Mouse (Mus musculus) erythroblast, embryonic 14.5 days (primary cell): ENCODE results near the gene Tspan2. TPM values are rescaled to one million over a fixed set of nuclear protein-coding genes. Genes with fewer than 3 reads are reported as not detected.

Experiments used
- H3K27me3 ChIP-seq: 2 replicates; pipeline ENCODE4 v1.6.1; 2012; ENCODE audit warnings: inconsistent platforms; ENCODE audit not compliant: control insufficient read depth
- H3K36me3 ChIP-seq: 2 replicates; pipeline ENCODE4 v1.6.1; 2012; ENCODE audit warnings: mild to moderate bottlenecking, inconsistent platforms; ENCODE audit not compliant: control insufficient read depth
- H3K4me1 ChIP-seq: 2 replicates; pipeline ENCODE4 v1.6.1; 2012; ENCODE audit warnings: inconsistent platforms; ENCODE audit not compliant: control insufficient read depth
- H3K4me3 ChIP-seq: replicated peaks from 2 replicates; pipeline ENCODE3; 2012; ENCODE audit warnings: moderate library complexity, mild to moderate bottlenecking, inconsistent platforms
- H3K9me3 ChIP-seq: 2 replicates; pipeline ENCODE4 v1.6.1; 2012; ENCODE audit warnings: low read length, inconsistent platforms, mixed read lengths; ENCODE audit not compliant: control insufficient read depth
- GATA1 ChIP-seq: IDR thresholded peaks from 2 replicates; pipeline ENCODE4 v1.6.1; 2012; ENCODE audit warnings: low read length, inconsistent platforms, mixed read lengths
- TAL1 ChIP-seq: IDR thresholded peaks from 3 replicates; pipeline ENCODE4 v1.6.1; 2012; ENCODE audit warnings: low read length, inconsistent platforms, mixed read lengths
- polyA plus RNA-seq: library from polyadenylated mRNA; stranded (reverse); fragments of >175 nt; gene quantifications from 2 replicates; pipeline ENCODE4 v1.2.3, GENCODE M21; 2012

The Tspan2 gene
- not detected in 2 replicates for polyA plus RNA-seq

GRCm38 (mm10) chr3:102734313-102735030 is at the start of gene Tspan2:
TSS of gene Tspan2 (plus strand) at chr3:102734529.
- H3K27me3 ChIP-seq: peaks cover 57% of the 10 kb centered on the region
- H3K36me3 ChIP-seq: no peaks in the 10 kb centered on the region
- no peaks in the 10 kb centered on the region for H3K9me3 ChIP-seq
- no peak for TF ChIP-seq TAL1
- no peak for TF ChIP-seq GATA1
- peak within 1 kb of the TSS; percentile 40 for H3K4me3 ChIP-seq
- peaks cover 9% of the 10 kb centered on the region for H3K4me1 ChIP-seq

- H3K9me3 ChIP-seq: peaks cover 2% of the 10 kb centered on the region; the same call in 1 of the 2 replicates
- no peaks in the 10 kb centered on the region for H3K4me1 ChIP-seq
- TF ChIP-seq TAL1 (no peak), GATA1 (no peak)
- no peaks in the 10 kb centered on the region for H3K27me3 ChIP-seq
- no peak overlapping the region for H3K4me3 ChIP-seq
- H3K36me3 ChIP-seq: no peaks in the 10 kb centered on the region
Observed at GRCm38 (mm10) chr3:102686861-102687260, 47.5 kb upstream of the Tspan2 start.

- H3K4me1 ChIP-seq: no peaks in the 10 kb centered on the region
- peaks cover 2% of the 10 kb centered on the region; the same call in 1 of the 2 replicates for H3K9me3 ChIP-seq
- no peaks in the 10 kb centered on the region for H3K27me3 ChIP-seq
- H3K36me3 ChIP-seq: no peaks in the 10 kb centered on the region
- no peak for TF ChIP-seq GATA1
- no peak for TF ChIP-seq TAL1
- H3K4me3 ChIP-seq: no peak overlapping the region
Observed at GRCm38 (mm10) chr3:102687852-102688251, 46.5 kb upstream of the Tspan2 start.

GRCm38 (mm10) chr3:102691802-102692484 is 42.4 kb upstream of the Tspan2 start:
- Histone ChIP-seq H3K27me3 (no peaks in the 10 kb centered on the region), H3K9me3 (no peaks in the 10 kb centered on the region), H3K4me3 (no peak overlapping the region)

GRCm38 (mm10) chr3:102692758-102693325 is 41.5 kb upstream of the Tspan2 start:
- Histone ChIP-seq H3K9me3 (no peaks in the 10 kb centered on the region), H3K4me1 (no peaks in the 10 kb centered on the region), H3K27me3 (no peaks in the 10 kb centered on the region), H3K4me3 (no peak overlapping the region), H3K36me3 (no peaks in the 10 kb centered on the region)
- no peak for TF ChIP-seq TAL1
- no peak for TF ChIP-seq GATA1

More at GRCm38 (mm10) chr3:102691802-102692484, 42.4 kb upstream of the Tspan2 start:
- Histone ChIP-seq H3K36me3 (no peaks in the 10 kb centered on the region), H3K4me1 (no peaks in the 10 kb centered on the region)
- TF ChIP-seq TAL1: no peak
- TF ChIP-seq GATA1: no peak

- Histone ChIP-seq H3K4me1 (no peaks in the 10 kb centered on the region), H3K27me3 (no peaks in the 10 kb centered on the region)
Observed at GRCm38 (mm10) chr3:102698127-102698526, 36.2 kb upstream of the Tspan2 start.

GRCm38 (mm10) chr3:102701303-102701702 is 33.0 kb upstream of the Tspan2 start:
- no peaks in the 10 kb centered on the region for H3K36me3 ChIP-seq
- no peak overlapping the region for H3K4me3 ChIP-seq
- TF ChIP-seq TAL1 (no peak), GATA1 (no peak)
- no peaks in the 10 kb centered on the region for H3K4me1 ChIP-seq
- no peaks in the 10 kb centered on the region for H3K9me3 ChIP-seq
- H3K27me3 ChIP-seq: no peaks in the 10 kb centered on the region

More at GRCm38 (mm10) chr3:102698127-102698526, 36.2 kb upstream of the Tspan2 start:
- Histone ChIP-seq H3K4me3 (no peak overlapping the region), H3K9me3 (no peaks in the 10 kb centered on the region), H3K36me3 (no peaks in the 10 kb centered on the region)
- TF ChIP-seq TAL1: no peak
- no peak for TF ChIP-seq GATA1

- Histone ChIP-seq H3K4me3 (no peak overlapping the region), H3K9me3 (no peaks in the 10 kb centered on the region), H3K27me3 (no peaks in the 10 kb centered on the region), H3K4me1 (no peaks in the 10 kb centered on the region), H3K36me3 (no peaks in the 10 kb centered on the region)
- no peak for TF ChIP-seq GATA1
- no peak for TF ChIP-seq TAL1
Observed at GRCm38 (mm10) chr3:102701902-102702544, 32.3 kb upstream of the Tspan2 start.

GRCm38 (mm10) chr3:102704001-102704401 is 30.3 kb upstream of the Tspan2 start:
- H3K9me3 ChIP-seq: no peaks in the 10 kb centered on the region
- H3K27me3 ChIP-seq: no peaks in the 10 kb centered on the region
- H3K4me1 ChIP-seq: no peaks in the 10 kb centered on the region
- no peak for TF ChIP-seq GATA1
- no peak for TF ChIP-seq TAL1
- H3K4me3 ChIP-seq: no peak overlapping the region
- H3K36me3 ChIP-seq: no peaks in the 10 kb centered on the region
